Mouse (Mus musculus): ENCODE data around the gene Gas2.
A peak's percentile ranks its signal among the peaks of the same experiment; 100 is the strongest.

The Gas2 gene

DNA sequence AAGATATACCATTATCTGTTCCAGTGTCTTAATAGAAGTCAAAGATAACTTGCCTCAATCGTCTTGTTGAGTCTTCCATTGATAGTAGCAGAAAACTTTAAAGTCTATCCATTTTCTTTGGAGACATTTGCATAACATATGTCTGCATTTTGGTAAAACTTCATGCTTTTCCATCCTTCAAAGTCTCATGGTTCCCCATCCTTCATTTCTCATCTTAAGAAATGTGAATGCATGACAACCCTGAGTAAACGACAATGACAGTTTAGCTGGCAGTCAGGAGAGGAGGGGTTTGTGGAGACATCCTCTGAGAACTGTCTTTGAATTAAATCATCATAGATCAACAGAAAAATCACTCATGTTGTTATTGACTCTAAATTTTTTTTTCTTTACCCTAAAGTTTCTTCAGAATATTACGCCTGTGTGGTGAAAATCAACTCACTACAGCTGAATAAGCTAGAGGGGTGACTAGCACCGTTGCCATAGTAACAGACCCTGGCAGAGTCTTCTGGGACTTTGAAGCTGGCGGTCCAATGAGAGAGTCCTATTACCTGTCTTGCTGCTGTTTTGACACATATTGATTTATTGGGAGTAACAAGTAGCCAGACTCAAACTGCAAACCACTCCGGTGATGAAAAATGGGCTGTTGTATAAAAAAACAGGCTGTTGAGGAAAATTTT lies 99.0 kb downstream of the Gas2 start:
- DNase-seq (ENCODE audit: extremely low read depth, insufficient read length, low spot score), result no peak

- no peak for DNase-seq (ENCODE audit: extremely low read depth, insufficient read length, low spot score)
Observed at GRCm38 (mm10) chr7:51962219-51962952, 100.6 kb downstream of the Gas2 start.

GRCm38 (mm10) chr7:51964681-51965080 lies 102.9 kb downstream of the Gas2 start:
- no peak for DNase-seq (ENCODE audit: extremely low read depth, insufficient read length, low spot score)

DNA sequence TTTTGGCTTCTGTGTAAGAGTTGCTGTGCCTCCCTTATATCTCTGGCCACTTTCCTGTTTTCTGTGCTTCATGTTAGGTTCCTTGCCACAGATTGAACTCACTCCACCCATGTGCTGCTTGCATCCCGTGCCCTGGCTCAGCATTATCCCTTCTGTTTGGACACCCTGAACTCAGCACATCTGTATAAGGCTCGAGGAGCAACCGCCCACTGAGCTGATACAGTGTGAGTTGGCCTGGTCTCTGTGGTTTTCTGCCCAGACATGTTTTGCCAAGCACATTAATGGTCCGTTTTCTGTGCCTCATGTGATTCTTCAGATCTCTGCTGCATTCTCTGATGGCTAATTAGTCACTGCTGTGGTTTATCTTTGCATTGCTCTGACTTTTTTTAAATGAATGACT lies 105.8 kb downstream of the Gas2 start:
- peak; percentile 24 for DNase-seq (ENCODE audit: extremely low read depth, insufficient read length, low spot score)

- DNase-seq (ENCODE audit: extremely low read depth, insufficient read length, low spot score), result no peak
Observed at GRCm38 (mm10) chr7:51969379-51969778, 107.6 kb downstream of the Gas2 start.

DNA sequence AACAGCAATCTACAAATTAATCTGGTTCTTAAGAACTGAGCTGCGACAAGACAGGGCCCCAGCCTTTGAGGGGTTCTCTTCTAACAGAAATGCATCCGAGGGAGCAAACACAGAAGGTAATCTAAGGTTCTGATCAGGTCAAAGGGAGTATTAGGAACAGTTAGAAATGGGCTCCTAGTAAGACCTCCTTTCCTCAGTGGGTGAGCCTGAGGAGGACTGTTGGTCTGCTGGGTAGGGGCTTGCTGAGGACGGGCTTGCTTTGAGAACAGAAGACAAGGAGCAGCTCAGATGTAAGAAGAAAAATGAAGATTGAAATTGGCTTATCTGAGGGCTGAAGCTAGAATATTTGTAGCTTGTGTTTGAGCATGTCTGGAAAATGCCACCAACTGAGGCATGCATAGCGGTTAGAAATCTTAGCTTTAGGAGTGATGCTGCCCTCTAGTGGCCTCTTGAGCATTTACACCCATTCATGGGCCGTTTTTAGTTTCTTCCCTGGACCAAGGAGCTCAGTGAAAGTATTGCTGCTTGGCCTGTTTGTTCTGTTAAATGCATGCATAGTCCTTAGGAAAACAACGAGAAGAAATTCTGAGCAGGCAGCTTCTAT lies 110.5 kb downstream of the Gas2 start:
- no peak for DNase-seq (ENCODE audit: extremely low read depth, insufficient read length, low spot score)

GRCm38 (mm10) chr7:51973091-51973490 lies 111.3 kb downstream of the Gas2 start:
- DNase-seq (ENCODE audit: extremely low read depth, insufficient read length, low spot score), result no peak

- DNase-seq (ENCODE audit: extremely low read depth, insufficient read length, low spot score), result no peak
Observed at GRCm38 (mm10) chr7:51973526-51973925, 111.7 kb downstream of the Gas2 start.

GRCm38 (mm10) chr7:51975181-51975580 lies 113.4 kb downstream of the Gas2 start:
- no peak for DNase-seq (ENCODE audit: extremely low read depth, insufficient read length, low spot score)

GRCm38 (mm10) chr7:51979271-51979670 lies 117.5 kb downstream of the Gas2 start:
- no peak for DNase-seq (ENCODE audit: extremely low read depth, insufficient read length, low spot score)

DNA sequence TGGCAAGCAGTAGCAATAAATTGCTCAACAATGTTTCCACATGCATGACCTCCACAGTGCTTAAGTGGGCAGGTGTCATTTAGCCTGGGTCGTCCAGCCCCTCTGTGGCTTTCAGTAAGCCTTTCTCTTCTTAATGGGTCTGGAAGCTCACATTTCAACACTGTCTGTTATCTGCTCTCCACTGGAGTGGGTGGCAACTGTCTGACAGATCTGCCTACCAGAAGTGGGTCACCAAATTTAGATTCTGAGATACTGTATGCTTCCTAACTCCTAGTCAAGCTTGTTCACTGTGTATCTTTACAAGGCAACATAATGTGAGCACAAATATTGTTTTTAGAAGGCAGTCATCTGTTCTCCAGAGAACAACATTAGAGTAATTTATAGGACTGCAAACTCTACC lies 120.5 kb downstream of the Gas2 start:
- DNase-seq (ENCODE audit: extremely low read depth, insufficient read length, low spot score), result no peak

GRCm38 (mm10) chr7:51985763-51986162 lies 123.9 kb downstream of the Gas2 start:
- no peak for DNase-seq (ENCODE audit: extremely low read depth, insufficient read length, low spot score)

DNA sequence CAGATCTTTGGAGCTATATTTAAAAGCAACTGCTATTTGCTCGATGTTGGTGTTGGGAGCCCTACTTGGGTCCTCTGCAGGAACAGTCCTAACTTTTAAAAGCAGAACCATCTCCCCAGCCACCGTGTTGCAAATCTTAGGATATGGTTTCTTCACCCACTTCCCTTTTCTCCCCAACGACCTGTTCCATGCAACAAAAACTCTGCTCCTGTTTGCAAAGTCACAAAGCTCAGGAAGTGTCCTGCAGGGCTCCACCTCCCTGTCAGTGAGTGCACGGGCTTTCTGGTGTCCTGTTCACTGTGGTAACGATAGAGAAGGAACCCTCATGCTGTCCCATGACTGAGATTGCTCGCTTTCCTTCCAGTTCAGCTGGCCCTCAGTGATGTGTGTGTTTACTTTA lies 125.1 kb downstream of the Gas2 start:
- no peak for DNase-seq (ENCODE audit: extremely low read depth, insufficient read length, low spot score)

DNA sequence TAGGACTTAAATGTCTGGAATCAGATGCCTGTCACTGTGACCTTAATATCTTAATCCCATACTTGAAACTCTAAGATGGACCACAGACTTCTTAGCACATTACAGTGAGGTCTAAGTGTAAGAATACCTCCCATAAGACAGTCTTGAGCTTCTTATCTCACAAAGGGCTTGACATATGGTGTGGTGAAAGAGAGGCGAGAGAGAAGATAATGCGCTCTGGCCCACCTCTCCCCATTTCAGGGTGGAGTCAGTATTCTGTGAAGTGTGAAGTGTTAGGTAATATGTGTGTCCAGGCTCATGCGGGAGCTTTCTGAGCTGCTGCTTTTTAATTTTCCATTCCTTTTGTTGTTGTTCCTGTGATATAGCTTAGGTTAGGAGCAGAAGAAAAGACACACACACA lies 129.2 kb downstream of the Gas2 start:
- no peak for DNase-seq (ENCODE audit: extremely low read depth, insufficient read length, low spot score)

GRCm38 (mm10) chr7:52005511-52006295 lies 143.9 kb downstream of the Gas2 start, which contains the start of gene Svip:
Gene Svip (minus strand): TSS chr7:52006018.
- DNase-seq (ENCODE audit: extremely low read depth, insufficient read length, low spot score), result no peak

- no peak for DNase-seq (ENCODE audit: extremely low read depth, insufficient read length, low spot score)
Observed at GRCm38 (mm10) chr7:52006296-52006630, 144.4 kb downstream of the Gas2 start.

GRCm38 (mm10) chr7:52007138-52007537 lies 145.3 kb downstream of the Gas2 start:
- DNase-seq (ENCODE audit: extremely low read depth, insufficient read length, low spot score), result no peak

GRCm38 (mm10) chr7:52013457-52013856 lies 151.6 kb downstream of the Gas2 start:
- DNase-seq (ENCODE audit: extremely low read depth, insufficient read length, low spot score), result no peak

- DNase-seq (ENCODE audit: extremely low read depth, insufficient read length, low spot score), result no peak
Observed at GRCm38 (mm10) chr7:52015180-52015579, 153.4 kb downstream of the Gas2 start.

DNA sequence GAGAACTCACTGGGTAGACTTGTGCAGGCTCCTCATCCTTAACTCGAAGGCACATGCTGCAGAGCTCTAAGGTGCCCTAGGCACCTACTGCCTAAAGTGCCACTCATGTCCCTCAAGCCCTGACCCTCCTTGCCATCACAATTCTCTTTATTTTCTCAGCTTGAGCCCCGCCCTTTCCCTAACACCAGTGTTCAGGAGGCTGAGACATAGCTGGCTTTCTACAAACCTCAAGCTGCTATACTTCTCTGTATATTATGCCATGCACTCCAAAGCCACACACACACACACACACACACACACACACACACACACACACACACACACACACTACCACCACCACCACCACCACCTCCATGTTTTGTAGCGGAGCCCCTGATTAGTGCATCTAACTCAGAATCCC lies 153.8 kb downstream of the Gas2 start, which contains the start of gene 1700015G11Rik:
Gene 1700015G11Rik (minus strand): TSS at position 101 of the 400 bp plus-strand sequence.
- DNase-seq (ENCODE audit: extremely low read depth, insufficient read length, low spot score), result no peak

- DNase-seq (ENCODE audit: extremely low read depth, insufficient read length, low spot score), result no peak
Observed at GRCm38 (mm10) chr7:52022039-52022438, 160.2 kb downstream of the Gas2 start.
